ENCODE assay signal across 15 mouse cellular contexts in genomic region chr1:100430038-100430774, GRCm38 (mm10).
"Had no signal": no experiment of that assay in that cellular context is flagged by ENCODE, and none has a peak within 500 bp of the region (broad histone marks: within the 10 kb centered on the region; RNA-seq: fewer than 3 reads in every experiment).

No protein-coding gene starts in this region.

- H3K9me3 ChIP-seq: limb, embryonic 13.5 days; liver, embryonic 15.5 days; megakaryocyte, embryonic 14.5 days; midbrain, embryonic 12.5 days had no signal

- H3K27me3 ChIP-seq: limb, embryonic 13.5 days; liver, embryonic 15.5 days; megakaryocyte, embryonic 14.5 days; midbrain, embryonic 12.5 days had no signal

- H3K4me3 ChIP-seq: layer of hippocampus, adult 2 months; limb, embryonic 13.5 days; liver, embryonic 15.5 days; megakaryocyte, embryonic 14.5 days; midbrain, embryonic 12.5 days had no signal

- H3K4me1 ChIP-seq: limb, embryonic 13.5 days; liver, embryonic 15.5 days; megakaryocyte, embryonic 14.5 days; midbrain, embryonic 12.5 days had no signal

- DNase-seq: kidney, adult 18-20 months; kidney, postnatal 36 days; lung, postnatal 10 days; right cerebral cortex, adult 18-20 months; right cerebral cortex, postnatal 25 days; thymus, adult 18-20 months; thymus, postnatal 14 days had no signal

- ATAC-seq: midbrain, embryonic 16.5 days had no signal

- H3K4me2 ChIP-seq: limb, embryonic 13.5 days; liver, embryonic 11.5 days; liver, embryonic 15.5 days; midbrain, embryonic 12.5 days had no signal

- H3K27ac ChIP-seq: layer of hippocampus, adult 2 months; limb, embryonic 13.5 days; liver, embryonic 15.5 days; macrophage; midbrain, embryonic 12.5 days had no signal

- H3K36me3 ChIP-seq: limb, embryonic 13.5 days; liver, embryonic 15.5 days; midbrain, embryonic 12.5 days had no signal

- H3K9ac ChIP-seq: limb, embryonic 13.5 days; liver, embryonic 15.5 days; midbrain, embryonic 12.5 days had no signal
